Mouse (Mus musculus) heart, embryonic 10.5 days (tissue): Measurements from ENCODE around the gene Mospd3. TPM values are rescaled to one million over a fixed set of nuclear protein-coding genes. Genes with fewer than 3 reads are reported as not detected.

ENCODE experiments used
- DNase-seq: peaks from one replicate; pipeline ENCODE4 v3.0.0-alpha.2; 2017; ENCODE audit warnings: low spot score
- H3K27ac ChIP-seq: fragments of 300-500 bp; sonication (generic); 2 replicates; pipeline ENCODE4 v1.5.1; 2016; ENCODE audit warnings: mild to moderate bottlenecking
- H3K27me3 ChIP-seq: fragments of 300-500 bp; sonication (generic); 2 replicates; pipeline ENCODE4 v1.6.1; 2016; ENCODE audit warnings: mild to moderate bottlenecking; ENCODE audit not compliant: poor library complexity, insufficient read depth, severe bottlenecking
- H3K36me3 ChIP-seq: fragments of 300-500 bp; sonication (generic); 2 replicates; pipeline ENCODE4 v1.6.1; 2016; ENCODE audit warnings: mild to moderate bottlenecking, moderate library complexity
- H3K4me1 ChIP-seq: fragments of 300-500 bp; sonication (generic); 2 replicates; pipeline ENCODE4 v1.6.1; 2016; ENCODE audit warnings: mild to moderate bottlenecking
- H3K4me3 ChIP-seq: fragments of 300-500 bp; sonication (generic); 2 replicates; pipeline ENCODE4 v1.5.1; 2016; ENCODE audit warnings: mild to moderate bottlenecking, moderate library complexity
- H3K9me3 ChIP-seq: fragments of 300-500 bp; sonication (generic); 2 replicates; pipeline ENCODE4 v1.6.1; 2016; ENCODE audit warnings: mild to moderate bottlenecking, moderate library complexity
- WGBS: fragments of 180-500 bp; shearing (Covaris S2); methylation state at CpG from one replicate; pipeline ENCODE4 v1.1.7; 2016; 5-methylcytosine and 5-hydroxymethylcytosine counted together
- polyA plus RNA-seq: library from polyadenylated mRNA; unstranded; fragments of >200 nt; fragmentation: Nextera tagmentation; extraction: Ambion mirVana; gene quantifications from 2 replicates; pipeline ENCODE4 v1.2.1, GENCODE M21; 2016

Gene Mospd3
- 14.3 and 16.0 TPM in 2 replicates for polyA plus RNA-seq

DNA sequence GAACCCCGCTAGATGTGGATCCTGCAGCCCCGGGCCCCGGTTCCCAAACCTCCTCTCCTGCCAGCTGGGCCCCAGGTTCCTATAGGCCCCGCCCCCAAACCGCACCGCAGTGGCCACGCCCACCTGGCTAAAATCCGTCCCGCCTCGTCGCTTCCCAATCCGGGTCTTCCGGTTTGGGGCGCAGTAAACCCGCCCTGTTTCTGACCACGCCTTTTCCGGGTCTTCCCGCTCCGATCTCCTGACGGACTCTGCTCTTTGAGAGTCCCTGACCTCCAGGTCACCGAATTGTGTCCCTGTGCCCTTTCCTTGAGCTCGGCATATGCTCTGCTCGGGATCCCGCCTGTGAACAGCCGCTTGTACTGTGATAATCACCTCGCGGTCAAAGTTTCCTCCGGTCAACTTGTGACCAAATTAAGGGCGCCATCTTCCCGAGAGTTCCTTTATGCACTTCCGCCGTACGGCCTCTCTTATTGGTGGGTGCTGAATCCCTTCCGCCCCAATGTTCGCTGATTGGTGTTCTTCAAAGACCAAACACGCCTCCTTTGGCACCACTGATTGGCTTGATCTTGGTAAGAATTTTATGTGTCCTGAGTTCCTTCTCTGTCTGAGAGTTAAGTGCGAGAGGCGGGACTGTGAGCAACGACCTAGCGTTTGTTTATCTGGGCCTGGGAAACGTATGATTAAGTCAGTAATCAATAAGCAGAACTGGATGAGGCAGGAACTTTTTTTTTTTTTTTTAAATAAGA, at the start of gene Mospd3:
Gene Mospd3, minus strand, starts transcription at position 440 of the 746 bp plus-strand sequence.
- Histone ChIP-seq H3K4me3 (peak within 1 kb of the TSS; percentile 85), H3K9me3 (no peaks in the 10 kb centered on the region), H3K4me1 (peaks cover 24% of the 10 kb centered on the region), H3K27me3 (no peaks in the 10 kb centered on the region), H3K36me3 (peaks cover 26% of the 10 kb centered on the region), H3K27ac (peak within 1 kb of the TSS; percentile 96)
- WGBS: under 1% methylated on average over 41 of the region's 41 CpGs
- peak; percentile 99 for DNase-seq

DNA sequence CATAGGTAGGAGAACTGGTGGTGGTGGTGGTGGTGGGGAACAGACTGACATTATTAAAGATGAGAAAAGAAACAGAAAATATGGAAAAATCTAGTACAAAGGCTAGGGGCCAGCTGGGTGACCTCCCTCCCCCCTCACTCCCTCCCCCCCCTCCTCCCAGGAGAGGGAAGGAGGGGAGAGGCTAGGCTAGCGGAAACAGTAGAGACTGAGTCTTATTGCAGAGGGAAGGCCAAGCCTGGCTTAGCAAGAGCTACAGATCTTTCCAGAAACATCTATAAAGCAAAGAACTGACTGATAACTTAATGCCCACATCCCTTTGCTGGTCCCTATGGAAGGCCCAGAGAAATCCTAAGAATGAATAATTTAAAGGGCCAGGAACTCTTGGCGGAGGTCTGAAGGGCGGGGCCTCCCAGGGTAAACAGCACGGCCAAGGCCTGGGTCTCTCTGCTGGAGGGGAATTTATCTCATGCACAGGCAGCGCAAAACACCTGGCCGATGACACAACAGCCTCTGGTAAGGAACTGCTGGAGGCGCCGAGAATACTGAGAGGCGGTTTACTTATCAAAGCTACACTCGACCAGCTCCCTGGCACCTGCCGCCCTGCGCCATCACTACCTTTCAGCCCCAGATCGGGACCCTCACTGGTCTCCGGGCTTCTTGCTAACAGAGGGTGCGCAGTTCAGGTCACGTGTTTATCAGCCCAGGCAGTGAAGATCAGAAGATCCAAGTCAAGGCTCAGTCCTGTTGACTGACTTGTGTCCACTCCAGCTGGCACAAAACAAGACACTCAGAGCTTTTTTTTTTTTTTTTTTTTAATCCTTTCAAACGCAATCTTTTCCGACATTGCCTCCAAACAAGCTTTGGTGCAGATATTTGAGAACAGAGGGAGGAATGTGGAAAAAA, 49.1 kb upstream of the Mospd3 start:
- WGBS: 10% methylated on average over 18 of the region's 18 CpGs
- H3K4me3 ChIP-seq: peak overlapping the region; percentile 46
- no peaks in the 10 kb centered on the region for H3K9me3 ChIP-seq
- peaks cover 27% of the 10 kb centered on the region for H3K27me3 ChIP-seq
- peaks cover 52% of the 10 kb centered on the region for H3K4me1 ChIP-seq
- H3K27ac ChIP-seq: peak overlapping the region; percentile 69
- DNase-seq: no peak
- H3K36me3 ChIP-seq: peaks cover 31% of the 10 kb centered on the region

DNA sequence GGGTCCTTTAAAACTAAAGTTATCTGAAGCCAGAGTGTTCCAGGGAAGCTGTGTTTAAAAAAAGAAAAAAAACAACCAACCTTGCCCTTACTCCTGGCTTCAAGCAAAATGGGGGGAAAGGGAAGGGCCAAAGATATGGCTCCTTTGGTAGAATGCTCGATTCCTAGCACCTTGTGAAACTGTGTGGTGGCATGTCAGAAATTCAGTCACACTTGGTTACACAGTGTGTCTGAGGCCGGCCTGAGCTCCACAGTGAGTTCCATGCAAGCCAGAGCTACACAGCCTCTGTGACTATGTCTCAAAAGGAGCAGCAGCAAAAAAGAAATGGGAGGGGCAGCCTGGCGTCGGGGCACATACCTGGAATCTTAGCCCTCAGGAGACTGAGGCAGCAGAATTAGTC, 48.4 kb upstream of the Mospd3 start:
- WGBS: 48% methylated on average over 4 of the region's 4 CpGs
- Histone ChIP-seq H3K4me1 (peaks cover 56% of the 10 kb centered on the region), H3K27me3 (peaks cover 34% of the 10 kb centered on the region), H3K9me3 (no peaks in the 10 kb centered on the region), H3K36me3 (peaks cover 27% of the 10 kb centered on the region), H3K27ac (peak overlapping the region; percentile 69; the same call in 1 of the 2 replicates), H3K4me3 (no peak overlapping the region)
- DNase-seq: no peak

DNA sequence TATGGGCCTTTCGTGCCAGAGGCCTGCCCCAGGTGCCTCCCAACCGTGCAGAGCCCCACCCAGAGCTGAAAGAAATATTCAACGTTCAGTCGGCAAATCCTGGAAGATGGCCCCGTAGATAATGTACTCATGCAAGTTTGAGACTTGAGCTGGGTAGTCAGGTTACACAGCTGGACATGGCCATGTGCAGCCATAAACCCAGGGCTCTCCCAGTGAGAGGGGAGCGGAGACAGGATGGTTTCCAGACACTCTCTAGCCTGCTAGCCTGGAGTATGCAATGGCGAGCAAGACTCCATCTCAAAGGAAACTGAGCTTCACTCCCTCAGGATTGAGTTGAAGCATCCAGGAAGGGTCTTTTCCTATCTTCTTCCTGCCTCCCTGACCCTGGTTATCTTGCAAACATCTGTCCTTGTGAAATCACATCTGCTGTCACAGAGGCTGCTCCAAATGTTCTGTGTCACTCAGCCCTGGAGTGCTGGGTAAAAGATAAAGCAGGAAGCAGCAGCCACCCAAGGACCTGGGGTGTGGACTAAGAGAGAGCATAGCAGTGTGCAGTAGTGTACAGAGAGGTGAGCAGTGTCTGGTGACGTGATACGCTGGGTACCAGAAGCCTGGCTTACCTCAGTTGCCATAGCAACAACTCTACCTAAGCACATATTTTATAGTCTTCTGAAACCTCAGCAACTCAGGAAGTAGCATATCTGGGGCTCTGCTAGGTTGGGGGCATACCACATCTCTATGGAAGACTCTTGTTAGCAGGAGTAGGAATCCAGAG, 47.2 kb upstream of the Mospd3 start:
- peaks cover 47% of the 10 kb centered on the region for H3K27me3 ChIP-seq
- no peak for DNase-seq
- H3K27ac ChIP-seq: peak overlapping the region; percentile 19; the same call in 1 of the 2 replicates
- H3K4me3 ChIP-seq: no peak overlapping the region
- peaks cover 58% of the 10 kb centered on the region for H3K4me1 ChIP-seq
- peaks cover 15% of the 10 kb centered on the region for H3K36me3 ChIP-seq
- no peaks in the 10 kb centered on the region for H3K9me3 ChIP-seq
- 49% methylated on average over 9 of the region's 9 CpGs for WGBS

DNA sequence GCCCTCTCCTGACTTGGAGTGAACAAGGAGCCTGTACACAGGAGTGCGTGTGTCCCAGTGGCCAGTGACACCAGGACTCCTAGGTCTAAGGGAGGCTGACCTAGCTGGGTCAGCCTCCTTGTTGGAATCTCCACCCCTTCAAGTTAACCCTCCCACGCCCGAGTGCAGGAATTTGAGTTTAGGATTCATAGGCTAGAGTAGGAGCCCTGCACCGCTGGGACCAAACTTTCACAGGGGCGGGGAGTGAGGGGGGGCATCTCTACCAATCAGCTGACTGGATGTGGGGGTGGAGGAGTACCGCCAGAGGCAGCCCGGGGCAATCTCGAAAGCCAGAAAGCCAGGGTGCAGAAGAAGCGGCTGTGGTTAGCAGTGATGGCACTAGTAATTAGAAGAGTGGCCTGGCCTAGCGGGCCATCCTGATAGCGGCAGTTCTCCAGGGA, 44.8 kb upstream of the Mospd3 start, which contains the start of gene Irs3:
Gene Irs3, minus strand, starts transcription at position 63 of the 440 bp plus-strand sequence.
- WGBS: 10% methylated on average over 11 of the region's 11 CpGs

DNA sequence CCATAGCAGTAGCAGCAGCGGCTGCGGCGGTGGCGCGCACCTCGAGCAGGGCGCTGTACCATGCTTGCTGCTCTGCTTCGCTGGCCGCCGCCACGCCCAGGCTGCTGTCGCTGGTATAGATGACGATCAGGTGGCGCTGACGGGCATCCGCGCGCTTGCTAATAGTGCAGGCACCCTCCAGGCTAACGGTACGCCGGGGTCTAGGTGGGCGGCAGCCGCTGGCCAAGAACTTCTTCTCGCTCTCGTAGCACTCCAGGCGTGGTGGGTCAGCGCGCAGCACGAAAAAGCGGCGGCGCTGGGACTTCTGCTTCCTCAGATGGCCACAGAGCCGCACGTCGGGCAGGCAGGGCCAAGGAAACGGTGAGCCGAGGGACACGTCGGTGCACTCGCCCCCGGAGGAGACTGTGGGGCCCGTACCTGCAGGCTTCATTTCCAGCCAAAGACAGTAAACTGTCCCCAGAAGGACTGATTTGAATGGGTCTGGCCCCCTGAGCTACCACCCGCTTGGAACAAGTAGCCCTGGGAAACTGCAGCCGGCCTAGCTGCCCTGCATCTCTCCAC, 44.3 kb upstream of the Mospd3 start:
- Histone ChIP-seq H3K4me3 (peak overlapping the region; percentile 58), H3K36me3 (peaks cover 27% of the 10 kb centered on the region), H3K4me1 (peaks cover 54% of the 10 kb centered on the region), H3K9me3 (no peaks in the 10 kb centered on the region), H3K27me3 (peaks cover 55% of the 10 kb centered on the region), H3K27ac (peak overlapping the region; percentile 11; the same call in 1 of the 2 replicates)
- WGBS: 3% methylated on average over 44 of the region's 44 CpGs
- no peak for DNase-seq

More for the DNA sequence above, 44.8 kb upstream of the Mospd3 start, which contains the start of gene Irs3:
- peak within 1 kb of the TSS; percentile 58 for H3K4me3 ChIP-seq
- H3K9me3 ChIP-seq: no peaks in the 10 kb centered on the region
- H3K27me3 ChIP-seq: peaks cover 55% of the 10 kb centered on the region
- H3K4me1 ChIP-seq: peaks cover 50% of the 10 kb centered on the region
- H3K36me3 ChIP-seq: peaks cover 22% of the 10 kb centered on the region
- H3K27ac ChIP-seq: peak within 1 kb of the TSS; percentile 37
- DNase-seq: no peak

DNA sequence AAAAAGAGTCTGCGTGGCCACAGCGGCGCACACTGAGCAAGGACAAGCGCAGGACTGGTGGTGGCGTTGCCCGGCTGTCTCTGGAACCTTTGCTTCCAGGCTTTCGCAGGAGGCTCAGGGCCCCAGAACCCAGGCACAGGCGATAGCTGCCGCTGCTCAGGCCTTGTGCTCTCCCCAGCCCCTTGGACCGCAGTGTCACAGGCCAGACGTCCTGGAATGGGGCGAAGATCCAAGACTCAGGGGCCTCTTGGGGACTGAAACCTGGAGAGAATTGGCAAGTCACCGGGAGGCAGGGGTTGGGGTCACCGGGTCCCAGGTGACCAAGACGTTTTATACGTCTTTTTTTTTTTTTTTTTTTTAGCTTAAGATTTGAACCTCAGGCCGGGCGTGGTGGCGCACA, 43.6 kb upstream of the Mospd3 start:
- Histone ChIP-seq H3K4me3 (peak overlapping the region; percentile 36), H3K27me3 (peaks cover 55% of the 10 kb centered on the region)
- 28% methylated on average over 19 of the region's 19 CpGs for WGBS

DNA sequence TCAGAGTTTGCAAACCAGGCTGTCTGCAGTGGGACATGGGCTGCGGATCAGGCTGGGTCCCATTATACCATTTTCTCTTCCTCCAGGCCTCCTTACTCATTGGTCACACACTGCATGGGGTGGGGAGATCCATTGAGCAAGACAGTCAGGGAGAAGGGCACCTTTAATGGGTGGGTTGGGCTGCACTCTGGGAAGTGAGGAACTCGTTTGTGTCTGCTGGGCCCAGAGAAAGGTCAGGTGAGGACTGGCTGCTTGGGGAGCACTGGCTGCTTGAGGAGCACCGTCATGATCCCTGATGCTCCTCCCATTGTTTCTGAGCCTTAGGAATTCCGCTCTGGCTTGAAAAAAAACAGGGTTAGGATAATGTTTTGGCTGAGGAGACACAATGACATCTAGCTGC, 42.0 kb upstream of the Mospd3 start:
- DNase-seq: no peak
- H3K36me3 ChIP-seq: peaks cover 49% of the 10 kb centered on the region
- WGBS: 53% methylated on average over 4 of the region's 4 CpGs
- no peak overlapping the region for H3K27ac ChIP-seq
- peaks cover 42% of the 10 kb centered on the region for H3K4me1 ChIP-seq
- no peak overlapping the region for H3K4me3 ChIP-seq
- peaks cover 55% of the 10 kb centered on the region for H3K27me3 ChIP-seq
- no peaks in the 10 kb centered on the region for H3K9me3 ChIP-seq

More for the DNA sequence above, 43.6 kb upstream of the Mospd3 start:
- peaks cover 54% of the 10 kb centered on the region for H3K4me1 ChIP-seq
- DNase-seq: no peak
- H3K9me3 ChIP-seq: no peaks in the 10 kb centered on the region
- H3K27ac ChIP-seq: peak overlapping the region; percentile 37; the same call in 1 of the 2 replicates
- peaks cover 34% of the 10 kb centered on the region for H3K36me3 ChIP-seq

DNA sequence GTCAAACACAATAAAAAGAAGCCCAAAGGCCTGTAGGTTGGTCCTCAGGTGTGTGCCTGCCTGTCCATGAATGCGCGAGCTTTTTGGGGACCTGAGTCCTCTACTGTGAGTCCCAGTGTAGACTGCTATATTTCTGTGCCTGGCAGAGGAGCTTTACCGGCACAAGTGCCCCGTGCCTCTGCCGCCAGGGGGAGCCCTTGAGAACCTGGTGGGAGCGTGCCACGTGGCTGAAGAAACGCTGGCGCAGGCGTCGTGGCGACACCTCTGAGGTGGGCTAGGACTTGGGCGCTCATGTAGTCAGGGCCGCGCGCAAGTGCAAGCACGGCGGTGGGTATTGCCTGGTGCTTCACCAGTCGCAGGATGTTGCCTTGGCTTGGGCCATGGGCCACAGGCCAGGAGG, 40.2 kb upstream of the Mospd3 start, which contains the start of gene Sap25:
Gene Sap25, plus strand, starts transcription at position 281 of the 400 bp plus-strand sequence.
- WGBS: 84% methylated on average over 19 of the region's 19 CpGs
- Histone ChIP-seq H3K4me1 (peaks cover 34% of the 10 kb centered on the region), H3K27me3 (peaks cover 39% of the 10 kb centered on the region), H3K4me3 (no peak within 1 kb of the TSS), H3K9me3 (no peaks in the 10 kb centered on the region), H3K27ac (no peak within 1 kb of the TSS), H3K36me3 (peaks cover 68% of the 10 kb centered on the region)
- DNase-seq: no peak

DNA sequence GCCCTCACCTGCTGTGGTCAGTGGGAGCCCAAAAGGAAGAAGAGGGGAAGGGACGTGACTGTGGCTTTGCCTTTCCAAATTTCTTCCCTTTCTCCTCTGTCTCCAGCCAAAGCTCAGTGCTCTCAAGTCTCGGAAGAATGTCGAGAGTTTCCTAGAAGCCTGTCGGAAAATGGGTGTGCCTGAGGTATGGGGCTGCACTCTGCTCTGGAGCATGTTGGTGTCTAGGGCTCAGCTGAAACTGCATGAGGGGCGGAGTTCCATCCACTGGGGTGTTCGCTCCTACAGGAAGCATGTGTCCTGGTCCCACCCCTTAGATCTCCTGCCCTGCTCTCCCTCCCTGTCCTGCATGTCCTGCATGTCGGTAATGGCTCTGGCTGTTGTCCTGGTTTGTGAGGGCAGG, 38.6 kb upstream of the Mospd3 start:
- peaks cover 20% of the 10 kb centered on the region for H3K4me1 ChIP-seq
- DNase-seq: no peak
- H3K36me3 ChIP-seq: peaks cover 82% of the 10 kb centered on the region
- no peak overlapping the region for H3K27ac ChIP-seq
- WGBS: 80% methylated on average over 7 of the region's 7 CpGs
- no peaks in the 10 kb centered on the region for H3K9me3 ChIP-seq
- no peak overlapping the region for H3K4me3 ChIP-seq
- peaks cover 23% of the 10 kb centered on the region for H3K27me3 ChIP-seq

DNA sequence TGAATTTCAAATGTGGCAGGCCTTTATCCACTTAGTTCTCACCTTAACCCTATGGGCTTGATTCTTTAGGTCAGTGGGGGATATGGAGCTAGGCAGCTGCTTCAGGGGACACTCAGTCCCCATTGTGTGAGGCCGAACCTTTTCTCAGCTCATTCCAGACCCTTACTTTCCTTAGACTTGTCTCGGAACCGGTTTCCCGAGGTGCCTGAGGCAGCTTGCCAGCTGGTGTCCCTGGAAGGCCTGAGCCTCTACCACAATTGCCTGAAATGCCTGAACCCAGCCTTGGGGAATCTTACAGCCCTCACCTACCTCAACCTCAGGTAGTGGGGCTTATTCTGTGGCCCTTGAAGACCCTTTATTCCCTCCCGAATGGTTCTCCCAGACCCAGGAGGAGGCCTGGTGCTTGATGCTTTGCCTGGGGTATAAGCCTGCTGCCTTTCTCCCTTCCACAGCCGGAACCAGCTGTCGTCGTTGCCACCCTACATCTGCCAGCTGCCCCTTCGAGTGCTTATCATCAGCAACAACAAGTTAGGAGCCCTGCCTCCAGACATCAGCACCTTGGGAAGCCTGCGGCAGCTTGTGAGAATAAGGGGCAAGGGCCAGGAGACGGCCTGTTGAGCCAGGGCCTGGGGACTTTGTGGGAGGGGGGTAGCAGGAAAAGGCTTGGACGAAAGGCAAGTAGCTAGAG, 32.7 kb upstream of the Mospd3 start:
- 75% methylated on average over 12 of the region's 12 CpGs for WGBS
- H3K4me3 ChIP-seq: no peak overlapping the region
- peaks cover 27% of the 10 kb centered on the region for H3K4me1 ChIP-seq
- no peaks in the 10 kb centered on the region for H3K27me3 ChIP-seq
- peaks cover 54% of the 10 kb centered on the region for H3K36me3 ChIP-seq
- no peak for DNase-seq
- H3K27ac ChIP-seq: no peak overlapping the region
- H3K9me3 ChIP-seq: no peaks in the 10 kb centered on the region
